Mouse (Mus musculus): Measurements from ENCODE around the gene Cyp2j5. TPM values are rescaled to one million over a fixed set of nuclear protein-coding genes. Genes with fewer than 3 reads are reported as not detected.
A peak's percentile ranks its signal among the peaks of the same experiment; 100 is the strongest.

Gene Cyp2j5
- total RNA-seq (2012; rRNA removed) (not detected in 2 replicates), polyA plus RNA-seq (2012; ENCODE audit: insufficient read depth in 1 of 2, insufficient read length in 2 of 2, low read depth in 1 of 2, low replicate concordance in 2 of 2, missing spikeins in 1 of 2) (not detected)

GRCm38 (mm10) chr4:96663991-96664390 lies at the start of gene Cyp2j5:
Gene Cyp2j5 (minus strand): TSS chr4:96664154.
- H3K27me3 ChIP-seq (ENCODE audit: control insufficient read depth in 1 of 2, insufficient read depth in 2 of 2, low read length in 2 of 2) = no peaks in the 10 kb centered on the region
- no peak for TF ChIP-seq MYB (IDR thresholded peaks at IDR 0.05; ENCODE audit: low read depth, low read length)
- TF ChIP-seq HCFC1 (IDR thresholded peaks at IDR 0.05; ENCODE audit: low read depth, low read length) = no peak
- H3K27ac ChIP-seq (ENCODE audit: control insufficient read depth, low read depth, low read length) = no peak within 1 kb of the TSS
- no peak within 1 kb of the TSS for H3K9ac ChIP-seq (ENCODE audit: control insufficient read depth, low read depth, low read length, poor library complexity, severe bottlenecking)
- no peak within 1 kb of the TSS for H3K4me3 ChIP-seq (ENCODE audit: control insufficient read depth in 1 of 2, insufficient read depth in 1 of 2, low read depth in 2 of 2, low read length in 2 of 2)
- no peaks in the 10 kb centered on the region for H3K4me1 ChIP-seq (ENCODE audit: control insufficient read depth in 1 of 2, insufficient read depth in 2 of 2, low read length in 2 of 2)
- no peaks in the 10 kb centered on the region for H3K79me2 ChIP-seq (ENCODE audit: control insufficient read depth, insufficient read depth, low read length, poor library complexity)
- no peak for DNase-seq (ENCODE audit: low read depth, low spot score)
- no peaks in the 10 kb centered on the region for H3K9me3 ChIP-seq (replicated peaks; ENCODE audit: insufficient read depth, low read length)
- H3K36me3 ChIP-seq (ENCODE audit: control insufficient read depth in 1 of 2, insufficient read depth in 2 of 2, low read length in 2 of 2) = no peaks in the 10 kb centered on the region

GRCm38 (mm10) chr4:96705281-96705951 lies 41.5 kb upstream of the Cyp2j5 start:
- Histone ChIP-seq H3K4me3 (ENCODE audit: control insufficient read depth in 1 of 2, insufficient read depth in 1 of 2, low read depth in 2 of 2, low read length in 2 of 2) (no peak overlapping the region), H3K9me3 (replicated peaks; ENCODE audit: insufficient read depth, low read length) (no peaks in the 10 kb centered on the region), H3K79me2 (ENCODE audit: control insufficient read depth, insufficient read depth, low read length, poor library complexity) (no peaks in the 10 kb centered on the region), H3K4me1 (ENCODE audit: control insufficient read depth in 1 of 2, insufficient read depth in 2 of 2, low read length in 2 of 2) (no peaks in the 10 kb centered on the region), H3K9ac (ENCODE audit: control insufficient read depth, low read depth, low read length, poor library complexity, severe bottlenecking) (no peak overlapping the region), H3K36me3 (ENCODE audit: control insufficient read depth in 1 of 2, insufficient read depth in 2 of 2, low read length in 2 of 2) (no peaks in the 10 kb centered on the region), H3K27ac (ENCODE audit: control insufficient read depth, low read depth, low read length) (no peak overlapping the region), H3K27me3 (ENCODE audit: control insufficient read depth in 1 of 2, insufficient read depth in 2 of 2, low read length in 2 of 2) (no peaks in the 10 kb centered on the region)
- TF ChIP-seq RAD21 (IDR thresholded peaks at IDR 0.05; ENCODE audit: low read depth, low read length) = peak; percentile 61
- no peak for TF ChIP-seq ZKSCAN1 (IDR thresholded peaks at IDR 0.05; ENCODE audit: low read depth, low read length)
- TF ChIP-seq SMC3 (IDR thresholded peaks at IDR 0.05; ENCODE audit: low read depth, low read length) = peak; percentile 65
- TF ChIP-seq CTCF (IDR thresholded peaks at IDR 0.05 in 2 of 3, conservative IDR thresholded peaks at IDR 0.05 in 1 of 3; ENCODE audit: control insufficient read depth in 1 of 3, insufficient read depth in 1 of 3, low read depth in 2 of 3, low read length in 3 of 3, poor library complexity in 1 of 3, severe bottlenecking in 1 of 3) = peak; percentile 43 to 58 (median 53)
- peak; percentile 37 for TF ChIP-seq ZC3H11A (IDR thresholded peaks at IDR 0.05; ENCODE audit: low read depth, low read length)
- no peak for TF ChIP-seq GABPA (IDR thresholded peaks at IDR 0.05; ENCODE audit: low read depth, low read length)
- DNase-seq (ENCODE audit: low read depth, low spot score) = peak; percentile 40

GRCm38 (mm10) chr4:96698218-96698561 lies 34.2 kb upstream of the Cyp2j5 start:
- H3K27ac ChIP-seq (ENCODE audit: control insufficient read depth, low read depth, low read length) = no peak overlapping the region
- DNase-seq (ENCODE audit: low read depth, low spot score) = no peak
- no peaks in the 10 kb centered on the region for H3K27me3 ChIP-seq (ENCODE audit: control insufficient read depth in 1 of 2, insufficient read depth in 2 of 2, low read length in 2 of 2)
- no peak overlapping the region for H3K9ac ChIP-seq (ENCODE audit: control insufficient read depth, low read depth, low read length, poor library complexity, severe bottlenecking)
- no peaks in the 10 kb centered on the region for H3K79me2 ChIP-seq (ENCODE audit: control insufficient read depth, insufficient read depth, low read length, poor library complexity)
- H3K4me3 ChIP-seq (ENCODE audit: control insufficient read depth in 1 of 2, insufficient read depth in 1 of 2, low read depth in 2 of 2, low read length in 2 of 2) = no peak overlapping the region
- TF ChIP-seq ZC3H11A (IDR thresholded peaks at IDR 0.05; ENCODE audit: low read depth, low read length) = no peak
- TF ChIP-seq GABPA (IDR thresholded peaks at IDR 0.05; ENCODE audit: low read depth, low read length) = no peak
- TF ChIP-seq EP300 (IDR thresholded peaks at IDR 0.05; ENCODE audit: low read depth in 1 of 2, low read length in 2 of 2) = no peak
- no peak for TF ChIP-seq BHLHE40 (IDR thresholded peaks at IDR 0.05; ENCODE audit: borderline replicate concordance, low read depth, low read length)
- no peak for TF ChIP-seq MAZ (IDR thresholded peaks at IDR 0.05; ENCODE audit: low read depth, low read length)
- no peak for TF ChIP-seq ZNF384 (IDR thresholded peaks at IDR 0.05; ENCODE audit: low read depth, low read length)
- no peaks in the 10 kb centered on the region for H3K9me3 ChIP-seq (replicated peaks; ENCODE audit: insufficient read depth, low read length)
- H3K4me1 ChIP-seq (ENCODE audit: control insufficient read depth in 1 of 2, insufficient read depth in 2 of 2, low read length in 2 of 2) = no peaks in the 10 kb centered on the region
- H3K36me3 ChIP-seq (ENCODE audit: control insufficient read depth in 1 of 2, insufficient read depth in 2 of 2, low read length in 2 of 2) = no peaks in the 10 kb centered on the region
